Mouse (Mus musculus) hindbrain, embryonic 15.5 days (tissue): ENCODE measurements at regions not wholly inside any gene's neighbourhood (a gene's known extent, or its start where the extent isn't known, plus 50 kb on each side); places are given as distances from the start of the nearest gene placed in this dataset.

ENCODE experiments used
- ATAC-seq: fragments of 200-750 bp; cut with Nextera tagmentation; 2 replicates; pipeline ENCODE4 v1.8.0; 2017; ENCODE audit warnings: low read depth, moderate number of reproducible peaks, moderate TSS enrichment; ENCODE audit not compliant: low FRiP score
- H3K27ac ChIP-seq: fragments of 300-500 bp; sonication (generic); replicated peaks from 2 replicates; pipeline ENCODE4 v1.5.1; 2015; ENCODE audit warnings: mild to moderate bottlenecking, inconsistent platforms
- H3K27me3 ChIP-seq: fragments of 300-500 bp; sonication (generic); 2 replicates; pipeline ENCODE4 v1.6.1; 2015; ENCODE audit warnings: control low read depth, inconsistent platforms
- H3K36me3 ChIP-seq: fragments of 300-500 bp; sonication (generic); 2 replicates; pipeline ENCODE4 v1.6.1; 2015; ENCODE audit warnings: control low read depth, inconsistent platforms
- H3K4me1 ChIP-seq: fragments of 300-500 bp; sonication (generic); replicated peaks from 2 replicates; pipeline ENCODE4 v1.6.1; 2015; ENCODE audit warnings: control low read depth, inconsistent platforms
- H3K4me2 ChIP-seq: fragments of 300-500 bp; sonication (generic); 2 replicates; pipeline ENCODE4 v1.6.1; 2015; ENCODE audit warnings: moderate library complexity, mild to moderate bottlenecking, inconsistent platforms
- H3K4me3 ChIP-seq: fragments of 300-500 bp; sonication (generic); 2 replicates; pipeline ENCODE4 v1.5.1; 2015; ENCODE audit warnings: mild to moderate bottlenecking, inconsistent platforms
- H3K9ac ChIP-seq: fragments of 300-500 bp; sonication (generic); 2 replicates; pipeline ENCODE4 v1.6.1; 2015; ENCODE audit warnings: inconsistent platforms
- H3K9me3 ChIP-seq: fragments of 300-500 bp; sonication (generic); 2 replicates; pipeline ENCODE4 v1.6.1; 2016; ENCODE audit warnings: control low read depth, inconsistent platforms
- WGBS: fragments of 180-500 bp; shearing (Covaris S2); methylation state at CpG from one replicate; pipeline ENCODE4 v1.1.7; 2015; 5-methylcytosine and 5-hydroxymethylcytosine counted together

- peak; percentile 81; the same call in 1 of the 2 replicates for ATAC-seq
- H3K9me3 ChIP-seq = no peaks in the 10 kb centered on the region
- WGBS = 46% methylated on average over 10 of the region's 10 CpGs
- H3K4me2 ChIP-seq = no peak overlapping the region
- H3K4me1 ChIP-seq = no peaks in the 10 kb centered on the region
- H3K4me3 ChIP-seq = no peak overlapping the region
- H3K27me3 ChIP-seq = no peaks in the 10 kb centered on the region
- H3K9ac ChIP-seq = no peak overlapping the region
- no peaks in the 10 kb centered on the region for H3K36me3 ChIP-seq
- H3K27ac ChIP-seq = peak overlapping the region; percentile 29; the same call in 1 of the 2 replicates
These were observed 317.7 kb upstream of the Nfe2l3 start for GRCm38 (mm10) chr6:51114604-51115333.

GRCm38 (mm10) chr6:51118833-51119535, 313.5 kb upstream of the Nfe2l3 start:
- Histone ChIP-seq H3K4me1 (no peaks in the 10 kb centered on the region), H3K27me3 (no peaks in the 10 kb centered on the region), H3K36me3 (no peaks in the 10 kb centered on the region), H3K9ac (no peak overlapping the region), H3K9me3 (no peaks in the 10 kb centered on the region), H3K4me3 (no peak overlapping the region), H3K4me2 (no peak overlapping the region), H3K27ac (no peak overlapping the region)
- WGBS = 64% methylated on average over 9 of the region's 9 CpGs
- no peak for ATAC-seq

GRCm38 (mm10) chr6:51119691-51120302, 312.7 kb upstream of the Nfe2l3 start:
- Histone ChIP-seq H3K27me3 (no peaks in the 10 kb centered on the region), H3K4me2 (no peak overlapping the region), H3K9me3 (no peaks in the 10 kb centered on the region), H3K36me3 (no peaks in the 10 kb centered on the region), H3K4me3 (no peak overlapping the region), H3K9ac (no peak overlapping the region), H3K27ac (no peak overlapping the region), H3K4me1 (no peaks in the 10 kb centered on the region)
- 80% methylated on average over 12 of the region's 12 CpGs for WGBS
- ATAC-seq = no peak

- WGBS = 50% methylated on average over 5 of the region's 5 CpGs
- no peaks in the 10 kb centered on the region for H3K27me3 ChIP-seq
These were observed 309.5 kb upstream of the Nfe2l3 start for GRCm38 (mm10) chr6:51122941-51123340.

GRCm38 (mm10) chr6:51127851-51128250, 304.6 kb upstream of the Nfe2l3 start:
- WGBS = 75% methylated on average over 6 of the region's 6 CpGs
- Histone ChIP-seq H3K9me3 (no peaks in the 10 kb centered on the region), H3K4me1 (no peaks in the 10 kb centered on the region), H3K36me3 (no peaks in the 10 kb centered on the region), H3K4me3 (no peak overlapping the region), H3K4me2 (no peak overlapping the region), H3K9ac (no peak overlapping the region), H3K27me3 (no peaks in the 10 kb centered on the region), H3K27ac (no peak overlapping the region)
- no peak for ATAC-seq

More at GRCm38 (mm10) chr6:51122941-51123340, 309.5 kb upstream of the Nfe2l3 start:
- no peaks in the 10 kb centered on the region for H3K4me1 ChIP-seq
- no peaks in the 10 kb centered on the region for H3K36me3 ChIP-seq
- no peak overlapping the region for H3K9ac ChIP-seq
- no peak for ATAC-seq
- H3K27ac ChIP-seq = no peak overlapping the region
- H3K4me2 ChIP-seq = no peak overlapping the region
- H3K9me3 ChIP-seq = no peaks in the 10 kb centered on the region
- H3K4me3 ChIP-seq = no peak overlapping the region

GRCm38 (mm10) chr6:51129096-51129495, 303.4 kb upstream of the Nfe2l3 start:
- Histone ChIP-seq H3K9me3 (no peaks in the 10 kb centered on the region), H3K4me2 (no peak overlapping the region), H3K9ac (no peak overlapping the region), H3K4me3 (no peak overlapping the region), H3K27me3 (no peaks in the 10 kb centered on the region), H3K4me1 (no peaks in the 10 kb centered on the region), H3K36me3 (no peaks in the 10 kb centered on the region), H3K27ac (no peak overlapping the region)
- ATAC-seq = no peak
- WGBS = 97% methylated on average over 13 of the region's 13 CpGs

GRCm38 (mm10) chr6:51129591-51129990, 302.9 kb upstream of the Nfe2l3 start:
- no peaks in the 10 kb centered on the region for H3K9me3 ChIP-seq
- H3K4me3 ChIP-seq = no peak overlapping the region
- H3K4me1 ChIP-seq = no peaks in the 10 kb centered on the region
- ATAC-seq = no peak
- H3K36me3 ChIP-seq = no peaks in the 10 kb centered on the region
- WGBS = 89% methylated on average over 14 of the region's 14 CpGs
- no peak overlapping the region for H3K27ac ChIP-seq
- H3K4me2 ChIP-seq = no peak overlapping the region
- H3K27me3 ChIP-seq = no peaks in the 10 kb centered on the region
- no peak overlapping the region for H3K9ac ChIP-seq

GRCm38 (mm10) chr6:51144762-51145161, 287.7 kb upstream of the Nfe2l3 start:
- H3K4me2 ChIP-seq = no peak overlapping the region
- no peaks in the 10 kb centered on the region for H3K27me3 ChIP-seq
- no peak overlapping the region for H3K27ac ChIP-seq
- H3K4me1 ChIP-seq = no peaks in the 10 kb centered on the region
- no peaks in the 10 kb centered on the region for H3K9me3 ChIP-seq
- H3K36me3 ChIP-seq = no peaks in the 10 kb centered on the region
- no peak overlapping the region for H3K4me3 ChIP-seq
- no peak overlapping the region for H3K9ac ChIP-seq
- no peak for ATAC-seq
- WGBS = 71% methylated on average over 11 of the region's 11 CpGs

GRCm38 (mm10) chr6:51145863-51146262, 286.6 kb upstream of the Nfe2l3 start:
- 81% methylated on average over 4 of the region's 4 CpGs for WGBS
- no peak for ATAC-seq
- Histone ChIP-seq H3K4me3 (no peak overlapping the region), H3K9ac (no peak overlapping the region), H3K27me3 (no peaks in the 10 kb centered on the region), H3K36me3 (no peaks in the 10 kb centered on the region), H3K4me1 (no peaks in the 10 kb centered on the region), H3K9me3 (no peaks in the 10 kb centered on the region), H3K27ac (no peak overlapping the region), H3K4me2 (no peak overlapping the region)

- Histone ChIP-seq H3K4me3 (no peak overlapping the region), H3K27ac (no peak overlapping the region), H3K36me3 (no peaks in the 10 kb centered on the region), H3K27me3 (no peaks in the 10 kb centered on the region), H3K4me1 (no peaks in the 10 kb centered on the region), H3K4me2 (no peak overlapping the region), H3K9me3 (no peaks in the 10 kb centered on the region), H3K9ac (no peak overlapping the region)
- 88% methylated on average over 9 of the region's 9 CpGs for WGBS
- no peak for ATAC-seq
These were observed 283.6 kb upstream of the Nfe2l3 start for GRCm38 (mm10) chr6:51148821-51149220.

- WGBS = 85% methylated on average over 2 of the region's 2 CpGs
- H3K9me3 ChIP-seq = no peaks in the 10 kb centered on the region
- H3K4me3 ChIP-seq = no peak overlapping the region
- no peaks in the 10 kb centered on the region for H3K27me3 ChIP-seq
- H3K9ac ChIP-seq = no peak overlapping the region
- no peaks in the 10 kb centered on the region for H3K36me3 ChIP-seq
- ATAC-seq = no peak
- H3K4me1 ChIP-seq = no peaks in the 10 kb centered on the region
- H3K4me2 ChIP-seq = no peak overlapping the region
- H3K27ac ChIP-seq = no peak overlapping the region
These were observed 282.4 kb upstream of the Nfe2l3 start for GRCm38 (mm10) chr6:51150066-51150465.

GRCm38 (mm10) chr6:51150486-51150885, 282.0 kb upstream of the Nfe2l3 start:
- WGBS = 92% methylated on average over 7 of the region's 7 CpGs
- no peak overlapping the region for H3K9ac ChIP-seq

More at GRCm38 (mm10) chr6:51150486-51150885, 282.0 kb upstream of the Nfe2l3 start:
- Histone ChIP-seq H3K9me3 (no peaks in the 10 kb centered on the region), H3K4me1 (no peaks in the 10 kb centered on the region), H3K4me3 (no peak overlapping the region), H3K27ac (no peak overlapping the region), H3K4me2 (no peak overlapping the region), H3K36me3 (no peaks in the 10 kb centered on the region), H3K27me3 (no peaks in the 10 kb centered on the region)
- ATAC-seq = no peak
